Comparison of ENCODE assay signal across 12 mouse cellular contexts in genomic region chr5:105909671-105910070, GRCm38 (mm10).
"Had no signal": no experiment of that assay in that cellular context is flagged by ENCODE, and none has a peak within 500 bp of the region (broad histone marks: within the 10 kb centered on the region; RNA-seq: fewer than 3 reads in every experiment).

No protein-coding gene starts in this region.

- DNase-seq: forebrain, postnatal 0 days; gastrocnemius, postnatal 14 days; heart, adult 18-20 months; heart, postnatal 10 days; heart, postnatal 4 days; kidney, adult 2 months; kidney, adult 9 months; kidney, postnatal 14 days; kidney, postnatal 36 days; layer of hippocampus, adult 9-11 months; layer of hippocampus, postnatal 36 days; left cerebral cortex, postnatal 4 days had no signal
